Mouse (Mus musculus) liver, embryonic 14.5 days (tissue): Measurements from ENCODE around the gene Lsg1.

Experiments
- CTCF ChIP-seq: IDR thresholded peaks from 2 replicates; pipeline ENCODE4 v1.5.1; 2016; ENCODE audit warnings: antibody characterized with exemption, low read depth, control low read depth
- EP300 ChIP-seq: IDR thresholded peaks from 2 replicates; pipeline ENCODE4 v1.6.1; 2016; ENCODE audit warnings: antibody characterized with exemption, low read depth

GRCm38 (mm10) chr16:30532929-30533328 is 54.5 kb downstream of the Lsg1 start:
- TF ChIP-seq EP300 (no peak), CTCF (no peak)
